Mouse (Mus musculus): Measurements from ENCODE around the gene Cyp2c67. TPM values are rescaled to one million over a fixed set of nuclear protein-coding genes. Genes with fewer than 3 reads are reported as not detected.

The Cyp2c67 gene
- not detected in 2 replicates for polyA plus RNA-seq (2015; fragmentation: Nextera tagmentation; extraction: Ambion mirVana)

DNA sequence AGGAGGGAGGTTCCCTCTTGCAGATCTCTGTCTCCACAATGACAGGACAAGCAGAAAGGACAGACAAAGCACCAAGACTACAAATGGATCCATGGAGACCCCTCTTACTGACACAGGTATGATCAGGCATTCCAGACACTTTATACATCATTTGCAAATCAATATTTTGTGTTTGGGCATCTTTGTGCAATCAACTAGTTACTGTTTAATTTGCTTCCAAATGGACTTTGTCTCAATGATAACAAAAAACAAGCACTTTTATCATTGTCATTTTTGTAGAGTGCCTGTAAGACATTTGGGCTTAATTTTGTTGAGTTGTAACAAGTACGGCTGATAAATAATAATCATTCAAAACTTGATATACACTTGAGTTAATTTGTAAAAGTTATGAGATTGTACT lies at the start of gene Cyp2c67:
Gene Cyp2c67, minus strand, starts transcription at position 114 of the 400 bp plus-strand sequence.

Other genes with a start within 250 kb of the Cyp2c67 start
- gene Cyp2c38, start 186.0 kb downstream of the Cyp2c67 start, polyA plus RNA-seq (2015; fragmentation: Nextera tagmentation; extraction: Ambion mirVana) = 0.05 TPM in 1 of 2 replicates, not detected in the other
- not detected in 2 replicates for gene Cyp2c39, start 138.2 kb downstream of the Cyp2c67 start, polyA plus RNA-seq (2015; fragmentation: Nextera tagmentation; extraction: Ambion mirVana)
- gene Cyp2c68, start 92.0 kb upstream of the Cyp2c67 start, polyA plus RNA-seq (2015; fragmentation: Nextera tagmentation; extraction: Ambion mirVana) = 0.12 TPM in 1 of 2 replicates, not detected in the other
- gene Cyp2c40, start 163.8 kb upstream of the Cyp2c67 start, polyA plus RNA-seq (2015; fragmentation: Nextera tagmentation; extraction: Ambion mirVana) = not detected in 2 replicates
- gene Cyp2c69, start 237.7 kb upstream of the Cyp2c67 start, polyA plus RNA-seq (2015; fragmentation: Nextera tagmentation; extraction: Ambion mirVana) = not detected in 2 replicates